Mouse (Mus musculus) ovary, postnatal 10 days (tissue): ENCODE results near the gene Blvra.
A peak's percentile ranks its signal among the peaks of the same experiment; 100 is the strongest.
"Not testable (repeated sequence)": the region's sequence is repeated elsewhere in the genome, so short reads cannot be mapped to it uniquely, and the experiment has no call there.

ENCODE experiments used
- DNase-seq: peaks from one replicate; pipeline ENCODE4 v3.0.0; 2022; ENCODE audit warnings: low spot score

Gene Blvra

GRCm38 (mm10) chr2:127070435-127070841 is at the start of gene Blvra:
TSS of gene Blvra (plus strand) at chr2:127070665.
- DNase-seq: peak; percentile 63

GRCm38 (mm10) chr2:127035006-127035605 is 35.4 kb upstream of the Blvra start:
- no peak for DNase-seq

GRCm38 (mm10) chr2:127037299-127037698 is 33.2 kb upstream of the Blvra start:
- no peak for DNase-seq

GRCm38 (mm10) chr2:127061471-127061870 is 9.0 kb upstream of the Blvra start:
- DNase-seq: no peak

- no peak for DNase-seq
Observed at GRCm38 (mm10) chr2:127068806-127069205, 1.7 kb upstream of the Blvra start.

- no peak for DNase-seq
Observed at GRCm38 (mm10) chr2:127069781-127070434, 557 bp upstream of the Blvra start.

GRCm38 (mm10) chr2:127070879-127071278 is 414 bp downstream of the Blvra start:
- DNase-seq: no peak

- DNase-seq: no peak
Observed at GRCm38 (mm10) chr2:127074116-127074515, 3.7 kb downstream of the Blvra start.

- no peak for DNase-seq
Observed at GRCm38 (mm10) chr2:127077611-127078010, 7.1 kb downstream of the Blvra start.

GRCm38 (mm10) chr2:127079066-127079465 is 8.6 kb downstream of the Blvra start:
- not testable (repeated sequence) for DNase-seq

GRCm38 (mm10) chr2:127079881-127080590 is 9.6 kb downstream of the Blvra start:
- no peak for DNase-seq

GRCm38 (mm10) chr2:127080591-127081218 is 10.2 kb downstream of the Blvra start:
- no peak for DNase-seq

GRCm38 (mm10) chr2:127086235-127086634 is 15.8 kb downstream of the Blvra start:
- no peak for DNase-seq

GRCm38 (mm10) chr2:127090151-127090550 is 19.7 kb downstream of the Blvra start:
- DNase-seq: not testable (repeated sequence)

- no peak for DNase-seq
Observed at GRCm38 (mm10) chr2:127092000-127092399, 21.5 kb downstream of the Blvra start.

- DNase-seq: no peak
Observed at GRCm38 (mm10) chr2:127108986-127109385, 38.5 kb downstream of the Blvra start.

- DNase-seq: no peak
Observed at GRCm38 (mm10) chr2:127121591-127122235, 51.2 kb downstream of the Blvra start.

GRCm38 (mm10) chr2:127128926-127129325 is 58.5 kb downstream of the Blvra start:
- no peak for DNase-seq

GRCm38 (mm10) chr2:127131353-127131752 is 60.9 kb downstream of the Blvra start:
- no peak for DNase-seq

GRCm38 (mm10) chr2:127133621-127134461 is 63.4 kb downstream of the Blvra start, which contains the start of gene Ncaph:
TSS of gene Ncaph (minus strand) at chr2:127133954.
- peak; percentile 96 for DNase-seq

- not testable (repeated sequence) for DNase-seq
Observed at GRCm38 (mm10) chr2:127135255-127135654, 64.8 kb downstream of the Blvra start.
